Mouse (Mus musculus) stomach, embryonic 15.5 days (tissue): ENCODE data around the gene Sgcg. TPM values are rescaled to one million over a fixed set of nuclear protein-coding genes. Genes with fewer than 3 reads are reported as not detected.

ENCODE experiments used
- ATAC-seq: fragments of 200-750 bp; cut with Nextera tagmentation; 2 replicates; pipeline ENCODE4 v1.8.0; 2017; ENCODE audit warnings: low read depth, moderate number of reproducible peaks, moderate TSS enrichment; ENCODE audit not compliant: insufficient read depth, low FRiP score
- H3K27ac ChIP-seq: fragments of 300-500 bp; sonication (generic); 2 replicates; pipeline ENCODE4 v1.5.1; 2015; ENCODE audit warnings: mild to moderate bottlenecking, inconsistent platforms
- H3K27me3 ChIP-seq: fragments of 300-500 bp; sonication (generic); replicated peaks from 2 replicates; pipeline ENCODE4 v1.6.1; 2015; ENCODE audit warnings: inconsistent platforms
- H3K36me3 ChIP-seq: fragments of 300-500 bp; sonication (generic); 2 replicates; pipeline ENCODE4 v1.6.1; 2015; ENCODE audit warnings: inconsistent platforms
- H3K4me1 ChIP-seq: fragments of 300-500 bp; sonication (generic); 2 replicates; pipeline ENCODE4 v1.6.1; 2015; ENCODE audit warnings: inconsistent platforms
- H3K4me2 ChIP-seq: fragments of 300-500 bp; sonication (generic); 2 replicates; pipeline ENCODE4 v1.6.1; 2015; ENCODE audit warnings: mild to moderate bottlenecking, inconsistent platforms
- H3K4me3 ChIP-seq: fragments of 300-500 bp; sonication (generic); replicated peaks from 2 replicates; pipeline ENCODE4 v1.5.1; 2015; ENCODE audit warnings: inconsistent platforms
- H3K9ac ChIP-seq: fragments of 300-500 bp; sonication (generic); 2 replicates; pipeline ENCODE4 v1.6.1; 2015; ENCODE audit warnings: inconsistent platforms
- H3K9me3 ChIP-seq: fragments of 300-500 bp; sonication (generic); 2 replicates; pipeline ENCODE4 v1.6.1; 2016; ENCODE audit warnings: inconsistent platforms
- WGBS: fragments of 180-500 bp; shearing (Covaris S2); methylation state at CpG from one replicate; pipeline ENCODE4 v1.1.7; 2015; 5-methylcytosine and 5-hydroxymethylcytosine counted together
- polyA plus RNA-seq: library from polyadenylated mRNA; unstranded; fragments of >200 nt; fragmentation: Nextera tagmentation; extraction: Ambion mirVana; gene quantifications from 2 replicates; pipeline ENCODE4 v1.2.1, GENCODE M21; 2015

Gene Sgcg
- polyA plus RNA-seq, 1 experiment from 2014 or later: 0.78 TPM

- Histone ChIP-seq H3K4me3 (peak overlapping the region; percentile 19), H3K36me3 (no peaks in the 10 kb centered on the region), H3K27ac (no peak overlapping the region), H3K9ac (no peak overlapping the region), H3K27me3 (peaks cover 17% of the 10 kb centered on the region), H3K4me2 (peak overlapping the region; percentile 48), H3K9me3 (no peaks in the 10 kb centered on the region), H3K4me1 (peaks cover 14% of the 10 kb centered on the region; the same call in 1 of the 2 replicates)
- no peak for ATAC-seq
- WGBS: 5% methylated on average over 38 of the region's 38 CpGs
Observed at GRCm38 (mm10) chr14:61274414-61275198, 16.3 kb upstream of the Sgcg start.

DNA sequence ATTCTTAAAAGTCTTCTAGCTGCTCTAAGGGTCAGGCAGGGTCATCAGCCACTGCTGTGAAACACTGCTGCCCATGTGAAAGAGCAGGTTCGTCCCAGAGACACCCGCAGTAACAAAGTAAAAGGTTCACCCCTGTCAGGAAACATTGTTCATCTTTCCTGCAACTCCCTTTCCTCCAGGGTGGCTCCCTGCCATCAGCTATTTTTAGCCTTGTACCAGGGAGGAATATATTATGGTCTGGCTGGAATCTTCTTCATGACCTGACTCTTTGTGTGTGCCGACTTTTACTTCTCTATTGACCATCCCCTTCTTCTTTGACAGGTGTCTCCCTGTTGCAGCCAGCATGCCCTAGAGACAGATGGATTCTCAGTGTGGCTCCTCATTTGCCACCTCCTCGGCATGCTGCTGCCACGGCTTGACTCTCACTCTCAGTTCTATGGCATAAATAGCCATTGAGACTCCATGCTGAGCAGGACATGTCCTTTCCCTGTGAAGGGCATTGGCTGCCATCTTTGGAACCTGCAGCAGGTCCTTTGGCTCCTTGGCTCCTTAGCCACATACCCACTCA lies 9.7 kb upstream of the Sgcg start:
- 60% methylated on average over 5 of the region's 5 CpGs for WGBS
- Histone ChIP-seq H3K9ac (no peak overlapping the region), H3K27me3 (no peaks in the 10 kb centered on the region), H3K4me2 (no peak overlapping the region), H3K9me3 (no peaks in the 10 kb centered on the region), H3K27ac (no peak overlapping the region), H3K36me3 (no peaks in the 10 kb centered on the region), H3K4me1 (no peaks in the 10 kb centered on the region), H3K4me3 (no peak overlapping the region)
- ATAC-seq: no peak

GRCm38 (mm10) chr14:61259084-61259483 lies 794 bp upstream of the Sgcg start:
- H3K9me3 ChIP-seq: no peaks in the 10 kb centered on the region
- H3K4me3 ChIP-seq: no peak overlapping the region
- no peaks in the 10 kb centered on the region for H3K4me1 ChIP-seq
- H3K9ac ChIP-seq: no peak overlapping the region
- ATAC-seq: no peak
- no peaks in the 10 kb centered on the region for H3K36me3 ChIP-seq
- H3K27ac ChIP-seq: no peak overlapping the region
- H3K27me3 ChIP-seq: no peaks in the 10 kb centered on the region
- WGBS: 21% methylated on average over 3 of the region's 3 CpGs
- H3K4me2 ChIP-seq: no peak overlapping the region

DNA sequence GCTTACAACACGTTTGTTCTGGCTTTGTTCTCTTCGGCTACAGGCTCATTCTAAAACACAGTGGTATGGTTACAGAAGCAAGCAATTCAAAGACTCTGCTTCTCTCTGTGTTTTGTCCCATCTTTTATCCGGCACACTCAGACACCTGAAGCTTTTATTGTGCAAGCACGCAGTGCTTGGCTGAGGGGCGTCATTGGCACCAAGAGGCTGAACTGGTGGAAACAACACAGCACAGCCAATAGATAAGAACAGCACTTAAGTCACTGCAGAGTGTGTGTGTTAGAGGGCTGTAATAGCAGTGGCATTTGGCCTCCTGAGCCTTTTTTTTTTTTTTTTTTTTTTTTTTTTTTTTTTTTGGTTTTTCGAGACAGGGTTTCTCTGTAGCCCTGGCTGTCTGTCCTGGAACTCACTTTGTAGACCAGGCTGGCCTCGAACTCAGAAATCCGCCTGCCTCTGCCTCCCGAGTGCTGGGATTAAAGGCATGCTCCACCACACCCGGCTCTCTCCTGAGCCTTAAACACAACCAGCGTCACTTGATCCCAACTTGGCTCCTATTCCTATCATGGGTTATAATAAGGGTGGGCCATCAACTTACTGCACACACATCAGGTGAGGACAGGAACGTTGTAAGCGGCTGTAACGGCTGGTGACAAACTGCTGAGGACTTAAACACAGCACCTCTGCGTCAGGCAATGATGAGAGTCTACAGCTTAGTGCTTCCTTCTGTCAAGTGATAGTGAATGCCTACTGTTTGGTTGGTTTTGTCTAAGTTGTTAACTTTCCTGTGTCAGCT lies 5.5 kb downstream of the Sgcg start:
- no peak overlapping the region for H3K27ac ChIP-seq
- WGBS: 88% methylated on average over 15 of the region's 15 CpGs
- no peak overlapping the region for H3K9ac ChIP-seq
- no peaks in the 10 kb centered on the region for H3K27me3 ChIP-seq
- ATAC-seq: no peak
- H3K4me1 ChIP-seq: no peaks in the 10 kb centered on the region
- no peak overlapping the region for H3K4me2 ChIP-seq
- H3K9me3 ChIP-seq: no peaks in the 10 kb centered on the region
- H3K36me3 ChIP-seq: no peaks in the 10 kb centered on the region
- no peak overlapping the region for H3K4me3 ChIP-seq

DNA sequence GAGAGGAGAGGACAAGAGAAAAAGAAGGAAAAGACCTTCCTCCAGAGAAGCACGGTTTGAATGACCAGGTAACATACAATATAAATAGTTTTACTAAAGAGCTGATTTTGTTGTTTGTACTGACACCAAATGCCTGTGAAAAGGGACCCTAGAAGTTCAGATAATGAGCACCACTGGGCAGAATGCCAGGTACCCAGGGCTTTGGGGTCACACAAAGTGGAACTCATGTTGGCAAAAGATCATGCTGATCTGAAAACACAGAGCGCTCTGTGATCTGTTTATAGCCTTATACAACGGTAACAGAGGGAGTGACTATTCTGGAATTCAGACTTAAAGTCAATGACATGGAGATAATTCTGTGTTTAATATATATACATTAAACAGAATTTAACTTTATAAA lies 11.8 kb downstream of the Sgcg start:
- Histone ChIP-seq H3K27me3 (no peaks in the 10 kb centered on the region), H3K4me3 (no peak overlapping the region), H3K4me1 (no peaks in the 10 kb centered on the region), H3K36me3 (no peaks in the 10 kb centered on the region), H3K9me3 (no peaks in the 10 kb centered on the region), H3K4me2 (no peak overlapping the region), H3K27ac (no peak overlapping the region), H3K9ac (no peak overlapping the region)
- WGBS: 75% methylated on average over 3 of the region's 3 CpGs
- ATAC-seq: no peak

DNA sequence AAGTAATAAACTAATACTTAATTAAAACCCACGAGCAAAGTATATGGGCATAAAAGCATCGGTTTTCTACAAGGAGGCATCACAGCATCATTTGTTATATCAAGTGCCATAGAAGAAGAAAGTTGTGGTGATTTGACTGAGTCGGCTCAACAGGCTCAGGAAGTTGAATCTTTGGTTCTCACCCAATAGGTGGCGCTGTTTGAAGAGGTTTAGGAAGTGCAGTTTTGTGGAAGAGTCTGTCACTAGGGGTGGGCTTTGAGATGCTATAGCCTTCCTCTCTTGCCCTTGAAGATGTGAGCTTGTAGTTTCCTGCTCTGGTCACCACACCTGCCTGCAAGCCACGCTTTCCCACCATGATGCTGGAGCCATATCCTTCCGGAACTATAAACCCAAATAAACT lies 15.7 kb downstream of the Sgcg start:
- no peaks in the 10 kb centered on the region for H3K4me1 ChIP-seq
- ATAC-seq: no peak
- 41% methylated on average over 6 of the region's 6 CpGs for WGBS
- no peak overlapping the region for H3K27ac ChIP-seq
- H3K36me3 ChIP-seq: no peaks in the 10 kb centered on the region
- no peak overlapping the region for H3K4me3 ChIP-seq
- no peak overlapping the region for H3K9ac ChIP-seq
- H3K9me3 ChIP-seq: no peaks in the 10 kb centered on the region
- no peak overlapping the region for H3K4me2 ChIP-seq
- no peaks in the 10 kb centered on the region for H3K27me3 ChIP-seq

DNA sequence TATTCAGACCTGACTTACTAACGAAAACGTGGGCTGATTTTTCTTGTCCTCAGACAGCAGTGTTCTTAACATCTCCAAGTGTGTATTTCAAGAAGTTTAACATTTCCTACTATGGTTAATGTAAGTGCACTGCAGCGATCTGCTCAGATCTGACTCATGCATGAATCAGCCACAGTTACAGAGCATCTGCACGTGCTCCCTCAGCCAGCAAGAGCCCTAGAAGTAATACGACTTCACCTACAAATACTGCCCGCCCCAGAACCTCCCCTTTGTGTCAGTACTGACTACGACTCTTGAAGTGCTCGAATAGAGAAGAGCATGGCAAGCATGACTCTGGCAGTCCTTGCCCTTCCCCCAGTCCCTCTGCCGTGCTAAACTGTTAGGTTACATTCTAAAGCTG lies 19.5 kb downstream of the Sgcg start:
- Histone ChIP-seq H3K4me2 (no peak overlapping the region), H3K9me3 (no peaks in the 10 kb centered on the region), H3K27me3 (no peaks in the 10 kb centered on the region), H3K4me3 (no peak overlapping the region), H3K9ac (no peak overlapping the region), H3K36me3 (no peaks in the 10 kb centered on the region), H3K27ac (peak overlapping the region; percentile 59), H3K4me1 (no peaks in the 10 kb centered on the region)
- peak; percentile 43; the same call in 1 of the 2 replicates for ATAC-seq
- 55% methylated on average over 9 of the region's 9 CpGs for WGBS

GRCm38 (mm10) chr14:61237101-61237654 lies 21.1 kb downstream of the Sgcg start:
- H3K9ac ChIP-seq: no peak overlapping the region
- H3K4me2 ChIP-seq: no peak overlapping the region
- no peak overlapping the region for H3K4me3 ChIP-seq
- WGBS: 30% methylated on average over 4 of the region's 4 CpGs
- H3K9me3 ChIP-seq: no peaks in the 10 kb centered on the region
- no peak overlapping the region for H3K27ac ChIP-seq
- no peaks in the 10 kb centered on the region for H3K4me1 ChIP-seq
- no peaks in the 10 kb centered on the region for H3K27me3 ChIP-seq
- no peak for ATAC-seq
- no peaks in the 10 kb centered on the region for H3K36me3 ChIP-seq

DNA sequence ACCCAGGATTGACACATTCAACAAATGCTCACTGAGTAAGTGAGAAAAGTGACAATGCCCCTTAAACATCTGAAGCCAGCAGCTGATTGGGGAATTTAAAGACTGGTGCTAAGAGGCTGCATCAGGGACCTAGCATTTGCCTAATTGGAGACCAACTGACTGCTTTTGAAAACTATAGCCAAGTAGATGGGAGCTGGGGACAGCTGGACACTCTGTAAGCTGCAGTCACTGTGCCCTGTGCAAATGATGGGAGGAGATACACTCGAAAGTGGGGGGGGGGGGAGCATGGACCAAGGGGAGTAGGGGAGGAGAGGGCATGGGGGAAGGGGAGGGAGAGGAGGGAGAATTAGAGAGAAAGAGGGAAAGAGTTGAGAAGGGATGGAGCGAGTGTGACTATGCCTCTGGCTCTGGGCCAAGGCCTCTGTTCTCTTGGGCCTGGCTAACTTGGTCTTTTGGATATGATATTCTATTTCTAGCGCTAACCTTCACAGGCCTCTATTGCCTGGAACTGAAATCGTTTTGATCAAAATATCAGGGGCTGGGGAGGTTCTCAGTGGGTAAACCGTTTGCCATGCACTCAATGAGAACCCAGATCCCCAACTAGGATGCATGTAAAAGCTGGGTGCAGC lies 22.3 kb downstream of the Sgcg start:
- Histone ChIP-seq H3K4me2 (no peak overlapping the region), H3K9ac (no peak overlapping the region), H3K36me3 (no peaks in the 10 kb centered on the region), H3K4me3 (no peak overlapping the region), H3K27me3 (no peaks in the 10 kb centered on the region), H3K4me1 (no peaks in the 10 kb centered on the region), H3K27ac (no peak overlapping the region), H3K9me3 (no peaks in the 10 kb centered on the region)
- ATAC-seq: no peak
- WGBS: 43% methylated on average over 5 of the region's 5 CpGs

DNA sequence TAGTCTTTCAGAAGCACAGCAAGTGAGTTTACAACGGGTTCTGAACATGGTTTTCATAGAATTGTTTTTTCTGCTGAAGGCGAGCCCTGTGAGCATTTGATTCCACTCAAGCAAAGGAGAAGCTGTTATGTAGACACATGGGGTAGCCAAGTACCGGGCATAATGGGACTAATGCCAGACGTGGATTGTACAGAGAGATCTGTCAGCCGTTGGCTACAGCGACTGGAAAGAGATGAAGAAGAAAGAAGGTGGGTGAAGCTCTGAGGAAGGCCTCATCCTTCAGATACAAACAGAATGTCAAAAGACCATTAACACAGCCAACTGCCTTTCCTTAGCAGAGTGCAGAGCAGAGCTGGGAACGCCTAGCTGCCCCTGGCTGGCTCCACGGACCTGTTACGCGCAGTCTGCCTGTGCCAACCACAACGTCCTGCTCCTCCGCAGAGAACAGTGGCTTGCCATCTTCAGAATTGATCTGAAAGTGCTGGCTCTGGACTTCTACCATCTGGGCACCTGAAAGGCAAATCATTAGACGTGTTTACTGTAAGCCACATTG lies 26.2 kb downstream of the Sgcg start:
- no peak overlapping the region for H3K27ac ChIP-seq
- ATAC-seq: no peak; the same call in 1 of the 2 replicates
- no peaks in the 10 kb centered on the region for H3K36me3 ChIP-seq
- no peak overlapping the region for H3K4me3 ChIP-seq
- H3K4me2 ChIP-seq: no peak overlapping the region
- no peaks in the 10 kb centered on the region for H3K9me3 ChIP-seq
- WGBS: 71% methylated on average over 13 of the region's 13 CpGs
- H3K4me1 ChIP-seq: no peaks in the 10 kb centered on the region
- H3K27me3 ChIP-seq: no peaks in the 10 kb centered on the region
- no peak overlapping the region for H3K9ac ChIP-seq

DNA sequence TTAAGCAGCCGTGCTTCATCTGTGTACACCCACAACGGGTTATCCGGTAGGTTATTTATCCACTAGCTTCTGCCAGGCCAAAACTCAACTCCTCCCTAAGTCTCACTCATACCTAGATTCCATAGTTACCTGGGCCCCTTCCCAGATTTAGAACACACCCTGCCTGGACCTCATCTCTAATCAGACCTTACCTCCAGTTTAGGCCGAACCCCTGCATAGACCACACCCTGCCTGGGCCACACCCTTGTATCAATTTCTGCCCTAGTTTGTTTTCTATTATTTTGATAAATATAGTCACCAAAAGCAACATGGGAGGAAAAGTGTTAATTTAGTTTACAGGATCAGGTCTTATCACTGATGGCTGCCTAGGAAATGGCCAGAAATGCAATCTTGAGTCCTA lies 28.1 kb downstream of the Sgcg start:
- Histone ChIP-seq H3K27ac (no peak overlapping the region), H3K4me3 (no peak overlapping the region), H3K27me3 (no peaks in the 10 kb centered on the region), H3K4me2 (no peak overlapping the region), H3K9me3 (no peaks in the 10 kb centered on the region), H3K9ac (no peak overlapping the region), H3K4me1 (no peaks in the 10 kb centered on the region), H3K36me3 (no peaks in the 10 kb centered on the region)
- ATAC-seq: no peak
- WGBS: 77% methylated on average over 4 of the region's 4 CpGs
